Mouse (Mus musculus) embryonic facial prominence, embryonic 10.5 days (tissue): ENCODE measurements at regions not wholly inside any gene's neighbourhood (a gene's known extent, or its start where the extent isn't known, plus 50 kb on each side); places are given as distances from the start of the nearest gene placed in this dataset.

Source experiments
- DNase-seq: peaks from one replicate; pipeline ENCODE4 v3.0.0-alpha.2; 2017; ENCODE audit warnings: low spot score
- H3K27ac ChIP-seq: fragments of 300-500 bp; sonication (generic); replicated peaks from 2 replicates; pipeline ENCODE4 v1.5.1; 2016; ENCODE audit warnings: mild to moderate bottlenecking
- H3K27me3 ChIP-seq: fragments of 300-500 bp; sonication (generic); replicated peaks from 2 replicates; pipeline ENCODE4 v1.6.1; 2016; ENCODE audit warnings: low read depth, mild to moderate bottlenecking; ENCODE audit not compliant: poor library complexity, severe bottlenecking
- H3K36me3 ChIP-seq: fragments of 300-500 bp; sonication (generic); replicated peaks from 2 replicates; pipeline ENCODE4 v1.6.1; 2016; ENCODE audit warnings: mild to moderate bottlenecking, moderate library complexity
- H3K4me1 ChIP-seq: fragments of 300-500 bp; sonication (generic); 2 replicates; pipeline ENCODE4 v1.6.1; 2016
- H3K4me3 ChIP-seq: fragments of 300-500 bp; sonication (generic); 2 replicates; pipeline ENCODE4 v1.5.1; 2016; ENCODE audit warnings: mild to moderate bottlenecking, moderate library complexity
- H3K9me3 ChIP-seq: fragments of 300-500 bp; sonication (generic); 2 replicates; pipeline ENCODE4 v1.6.1; 2016; ENCODE audit warnings: mild to moderate bottlenecking
- WGBS: fragments of 180-500 bp; shearing (Covaris S2); methylation state at CpG from one replicate; pipeline ENCODE4 v1.1.7; 2016; 5-methylcytosine and 5-hydroxymethylcytosine counted together

- Histone ChIP-seq H3K4me3 (no peak overlapping the region), H3K27ac (peak overlapping the region; percentile 71), H3K36me3 (no peaks in the 10 kb centered on the region), H3K9me3 (no peaks in the 10 kb centered on the region), H3K27me3 (no peaks in the 10 kb centered on the region), H3K4me1 (peaks cover 28% of the 10 kb centered on the region)
- WGBS, result 35% methylated on average over 9 of the region's 9 CpGs
- peak; percentile 37 for DNase-seq
These were observed 106.2 kb upstream of the Pabpc6 start for GRCm38 (mm10) chr17:9775668-9776151.

- no peak for DNase-seq
- no peak overlapping the region for H3K4me3 ChIP-seq
- H3K27ac ChIP-seq, result peak overlapping the region; percentile 71
- H3K4me1 ChIP-seq, result peaks cover 28% of the 10 kb centered on the region
- H3K27me3 ChIP-seq, result no peaks in the 10 kb centered on the region
- WGBS, result 76% methylated on average over 11 of the region's 11 CpGs
- no peaks in the 10 kb centered on the region for H3K9me3 ChIP-seq
- H3K36me3 ChIP-seq, result no peaks in the 10 kb centered on the region
These were observed 105.5 kb upstream of the Pabpc6 start for GRCm38 (mm10) chr17:9774740-9775629.

DNA sequence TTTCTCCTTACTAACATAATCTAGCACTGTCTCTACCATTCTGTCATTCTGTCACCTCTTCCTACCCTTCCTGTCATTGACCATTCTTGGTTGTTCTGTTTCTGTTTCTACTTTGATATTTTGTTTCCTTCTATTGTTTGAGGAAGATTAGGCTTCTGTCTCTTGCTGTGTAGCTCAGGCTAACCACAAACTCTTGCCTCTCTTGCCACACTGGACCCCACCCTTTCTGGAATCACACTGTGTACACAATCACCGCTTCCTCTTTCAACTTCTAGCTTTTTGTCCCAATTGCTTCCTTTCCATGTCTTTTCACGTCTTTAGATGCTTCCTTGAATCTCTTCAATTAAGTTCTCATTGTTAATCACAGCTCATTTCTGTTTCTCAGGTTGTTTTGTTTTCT lies 104.2 kb upstream of the Pabpc6 start:
- H3K4me3 ChIP-seq, result no peak overlapping the region
- no peak overlapping the region for H3K27ac ChIP-seq
- WGBS, result 79% methylated on average over 2 of the region's 2 CpGs
- no peaks in the 10 kb centered on the region for H3K27me3 ChIP-seq
- peaks cover 28% of the 10 kb centered on the region for H3K4me1 ChIP-seq
- H3K9me3 ChIP-seq, result no peaks in the 10 kb centered on the region
- H3K36me3 ChIP-seq, result no peaks in the 10 kb centered on the region
- DNase-seq, result no peak

DNA sequence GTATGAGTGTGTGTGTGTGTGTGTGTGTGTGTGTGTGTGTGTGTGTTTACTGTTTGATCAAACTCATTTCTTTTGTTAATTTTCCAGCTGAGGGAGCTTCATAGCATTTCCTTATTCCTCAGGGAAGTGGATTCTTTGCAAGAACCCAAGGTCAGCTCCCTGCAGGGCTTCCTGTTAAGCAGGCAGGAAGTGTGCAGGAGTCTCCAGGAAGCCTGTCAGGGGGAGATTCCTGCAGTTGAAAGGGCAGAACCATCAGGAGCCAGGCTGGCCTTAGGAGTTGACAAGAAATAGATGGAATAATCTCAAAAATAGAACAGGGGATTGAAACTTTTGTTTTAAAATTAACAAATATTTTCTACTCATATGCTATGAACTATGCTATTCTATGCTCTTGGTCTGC lies 98.8 kb upstream of the Pabpc6 start:
- peaks cover 27% of the 10 kb centered on the region for H3K4me1 ChIP-seq
- H3K27ac ChIP-seq, result no peak overlapping the region
- H3K36me3 ChIP-seq, result no peaks in the 10 kb centered on the region
- no peak overlapping the region for H3K4me3 ChIP-seq
- no peak for DNase-seq
- H3K27me3 ChIP-seq, result 0 out of 2 replicates have a peak, but pooled peaks cover 6% of the 10 kb centered on the region
- H3K9me3 ChIP-seq, result no peaks in the 10 kb centered on the region

DNA sequence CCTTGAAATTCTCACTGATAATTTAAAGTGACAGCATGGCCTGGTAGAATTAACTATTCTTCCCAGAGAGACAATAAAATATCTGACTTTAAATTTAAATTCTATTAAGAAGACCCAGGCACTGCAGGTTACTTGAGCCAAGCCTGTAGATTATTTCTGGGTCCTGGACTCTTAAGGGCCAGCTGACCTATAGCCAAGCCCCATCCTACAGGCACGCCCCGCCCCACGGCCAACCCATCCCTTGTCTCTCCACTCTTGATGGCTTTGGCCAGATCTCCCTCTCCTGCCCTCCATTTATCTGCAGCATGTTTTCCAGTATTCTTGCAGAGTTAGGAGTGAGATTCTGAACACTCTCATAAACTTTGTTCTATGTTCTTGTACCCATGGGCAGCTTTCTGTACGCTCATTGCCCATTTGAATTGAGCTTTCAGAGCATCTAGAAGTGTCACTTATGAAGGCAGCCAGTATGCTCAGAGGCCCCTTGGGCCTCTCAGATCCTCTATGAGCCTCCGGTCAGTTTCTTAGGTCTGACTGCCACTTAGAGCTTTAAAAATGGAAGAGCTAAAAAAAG lies 96.2 kb upstream of the Pabpc6 start:
- Histone ChIP-seq H3K4me1 (peaks cover 35% of the 10 kb centered on the region), H3K4me3 (no peak overlapping the region), H3K9me3 (no peaks in the 10 kb centered on the region), H3K27me3 (peaks cover 20% of the 10 kb centered on the region), H3K27ac (no peak overlapping the region), H3K36me3 (no peaks in the 10 kb centered on the region)
- WGBS, result 69% methylated on average over 5 of the region's 5 CpGs
- DNase-seq, result no peak

DNA sequence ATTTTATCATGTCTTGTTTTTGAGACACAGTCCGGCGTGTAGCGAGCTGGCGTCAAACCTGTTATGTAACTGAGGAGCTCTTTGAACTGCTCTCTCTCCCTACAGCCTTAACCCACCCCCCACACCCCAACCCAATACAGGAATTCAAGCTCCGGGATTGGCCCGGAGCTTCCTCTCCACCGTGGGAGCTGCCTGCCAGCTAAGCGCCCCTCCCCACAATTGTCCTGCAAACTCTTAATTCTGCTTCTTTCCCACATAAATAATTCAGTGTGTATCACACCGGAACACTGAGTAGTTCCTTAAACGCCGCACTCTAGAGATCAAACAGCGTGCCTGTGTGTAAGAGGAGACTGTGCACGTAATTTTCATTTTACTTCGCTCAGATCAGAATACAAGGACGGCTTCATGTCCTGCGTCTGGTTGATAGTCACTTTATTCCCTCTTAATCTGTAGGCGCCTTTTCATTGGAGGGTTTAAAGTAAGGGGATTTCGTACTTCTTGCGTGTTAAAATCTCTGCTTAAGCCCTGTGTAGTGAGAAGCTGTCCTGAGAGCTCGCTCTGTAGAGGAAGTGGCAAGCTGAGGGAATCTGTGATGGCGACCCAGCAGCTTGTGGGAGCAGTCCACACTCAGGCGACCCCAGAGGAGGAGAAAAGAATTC lies 95.3 kb upstream of the Pabpc6 start:
- peak; percentile 69 for DNase-seq
- Histone ChIP-seq H3K36me3 (no peaks in the 10 kb centered on the region), H3K27me3 (peaks cover 20% of the 10 kb centered on the region), H3K4me1 (peaks cover 42% of the 10 kb centered on the region), H3K9me3 (no peaks in the 10 kb centered on the region), H3K4me3 (peak overlapping the region; percentile 59), H3K27ac (peak overlapping the region; percentile 81)
- 2% methylated on average over 22 of the region's 22 CpGs for WGBS

- Histone ChIP-seq H3K36me3 (no peaks in the 10 kb centered on the region), H3K27me3 (peaks cover 20% of the 10 kb centered on the region), H3K4me1 (peaks cover 47% of the 10 kb centered on the region), H3K4me3 (peak overlapping the region; percentile 59), H3K9me3 (no peaks in the 10 kb centered on the region), H3K27ac (peak overlapping the region; percentile 81)
- DNase-seq, result peak; percentile 37
- 6% methylated on average over 9 of the region's 9 CpGs for WGBS
These were observed 94.6 kb upstream of the Pabpc6 start for GRCm38 (mm10) chr17:9764041-9764606.

- Histone ChIP-seq H3K27me3 (peaks cover 20% of the 10 kb centered on the region), H3K36me3 (no peaks in the 10 kb centered on the region), H3K9me3 (no peaks in the 10 kb centered on the region), H3K4me3 (peak overlapping the region; percentile 59), H3K4me1 (peaks cover 42% of the 10 kb centered on the region), H3K27ac (no peak overlapping the region)
- no peak for DNase-seq
- WGBS, result 18% methylated on average over 9 of the region's 9 CpGs
These were observed 93.6 kb upstream of the Pabpc6 start for GRCm38 (mm10) chr17:9763110-9763509.

- Histone ChIP-seq H3K27me3 (peaks cover 20% of the 10 kb centered on the region), H3K4me3 (no peak overlapping the region), H3K27ac (peak overlapping the region; percentile 32), H3K9me3 (no peaks in the 10 kb centered on the region), H3K36me3 (no peaks in the 10 kb centered on the region), H3K4me1 (peaks cover 42% of the 10 kb centered on the region)
- no peak for DNase-seq
- WGBS, result 55% methylated on average over 7 of the region's 7 CpGs
These were observed 92.9 kb upstream of the Pabpc6 start for GRCm38 (mm10) chr17:9762436-9762835.

DNA sequence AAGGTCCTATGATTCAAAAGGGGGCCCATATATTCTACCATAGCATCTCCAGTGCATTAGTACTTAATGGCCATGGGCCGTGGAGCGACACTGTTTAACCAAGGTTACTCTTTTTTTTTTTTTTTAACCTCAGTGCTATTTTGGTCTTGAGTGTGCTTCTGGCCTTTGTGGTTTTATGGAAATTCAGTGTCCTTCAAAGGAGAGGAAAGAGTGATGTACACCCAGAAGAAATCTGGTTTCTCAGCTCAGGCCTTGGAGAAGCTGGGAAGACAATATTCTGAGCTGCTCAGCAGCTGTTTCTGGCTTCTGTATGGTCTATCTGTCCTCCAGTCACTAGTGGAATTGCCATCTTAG lies 91.2 kb upstream of the Pabpc6 start:
- Histone ChIP-seq H3K27ac (no peak overlapping the region), H3K27me3 (peaks cover 14% of the 10 kb centered on the region), H3K4me1 (peaks cover 39% of the 10 kb centered on the region), H3K9me3 (no peaks in the 10 kb centered on the region), H3K36me3 (no peaks in the 10 kb centered on the region), H3K4me3 (no peak overlapping the region)
- DNase-seq, result no peak
- WGBS, result 85% methylated on average over 2 of the region's 2 CpGs

- Histone ChIP-seq H3K4me3 (no peak overlapping the region), H3K9me3 (no peaks in the 10 kb centered on the region), H3K27me3 (peaks cover 14% of the 10 kb centered on the region), H3K27ac (peak overlapping the region; percentile 8; the same call in 1 of the 2 replicates), H3K4me1 (peaks cover 38% of the 10 kb centered on the region), H3K36me3 (no peaks in the 10 kb centered on the region)
- WGBS, result 69% methylated on average over 8 of the region's 8 CpGs
- DNase-seq, result no peak
These were observed 90.6 kb upstream of the Pabpc6 start for GRCm38 (mm10) chr17:9760026-9760705.

GRCm38 (mm10) chr17:9759421-9759852 lies 89.9 kb upstream of the Pabpc6 start:
- Histone ChIP-seq H3K9me3 (no peaks in the 10 kb centered on the region), H3K4me1 (peaks cover 31% of the 10 kb centered on the region), H3K27me3 (peaks cover 14% of the 10 kb centered on the region), H3K36me3 (no peaks in the 10 kb centered on the region), H3K27ac (no peak overlapping the region; the same call in 1 of the 2 replicates), H3K4me3 (no peak overlapping the region)
- WGBS, result 20% methylated on average over 7 of the region's 7 CpGs
- DNase-seq, result peak; percentile 63
